Mouse (Mus musculus): ENCODE measurements around the gene Fbxw28. TPM values are rescaled to one million over a fixed set of nuclear protein-coding genes. Genes with fewer than 3 reads are reported as not detected.
"Not testable (repeated sequence)": the region's sequence is repeated elsewhere in the genome, so short reads cannot be mapped to it uniquely, and the experiment has no call there.

The Fbxw28 gene
- polyA plus RNA-seq (2015; fragmentation: Nextera tagmentation; extraction: Ambion mirVana), result not detected in 2 replicates

DNA sequence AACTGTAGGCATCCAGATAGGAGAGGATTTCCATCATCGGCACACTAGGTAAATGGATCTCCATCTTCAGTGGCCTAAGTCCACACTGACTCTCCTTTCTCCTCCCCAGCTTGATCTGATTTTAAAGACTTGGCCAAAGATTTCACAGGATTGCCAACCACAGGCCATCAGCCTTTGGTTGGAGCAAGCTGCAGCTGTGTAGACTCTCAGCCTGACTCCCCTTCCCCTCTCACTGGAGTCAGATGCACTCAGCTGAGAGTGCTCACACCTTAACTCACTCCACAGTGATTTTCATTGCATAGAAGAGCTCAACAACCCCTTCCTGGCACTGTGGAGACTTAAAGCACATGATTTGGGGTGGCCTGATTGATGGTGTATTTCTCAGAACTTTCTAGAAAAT lies at the start of gene Fbxw28:
Gene Fbxw28, minus strand, starts transcription at position 101 of the 400 bp plus-strand sequence.
- not testable (repeated sequence) for ATAC-seq; H3K4me2 ChIP-seq (ENCODE audit: low read depth, low read length); H3K27me3 ChIP-seq (replicated peaks; ENCODE audit: control insufficient read depth, insufficient read depth, low read length); H3K27ac ChIP-seq (ENCODE audit: low read length); H3K9me3 ChIP-seq (ENCODE audit: control insufficient read depth, low read length); H3K36me3 ChIP-seq (ENCODE audit: control insufficient read depth, insufficient read depth, low read length); H3K4me3 ChIP-seq (ENCODE audit: low read length); H3K9ac ChIP-seq (ENCODE audit: low read depth, low read length); H3K4me1 ChIP-seq (ENCODE audit: control insufficient read depth, insufficient read depth, low read length)
- no CpG with 5 or more reads among the region's 1 CpGs for WGBS

GRCm38 (mm10) chr9:109287576-109287975 lies 51.9 kb downstream of the Fbxw28 start, which contains the start of gene Fbxw14:
Gene Fbxw14, minus strand, starts transcription at chr9:109287676.
- not testable (repeated sequence) for H3K9ac ChIP-seq (ENCODE audit: low read depth, low read length); ATAC-seq; H3K4me1 ChIP-seq (ENCODE audit: control insufficient read depth, insufficient read depth, low read length); H3K27me3 ChIP-seq (replicated peaks; ENCODE audit: control insufficient read depth, insufficient read depth, low read length); H3K4me2 ChIP-seq (ENCODE audit: low read depth, low read length); H3K36me3 ChIP-seq (ENCODE audit: control insufficient read depth, insufficient read depth, low read length); H3K27ac ChIP-seq (ENCODE audit: low read length); H3K9me3 ChIP-seq (ENCODE audit: control insufficient read depth, low read length); H3K4me3 ChIP-seq (ENCODE audit: low read length)
- no CpG with 5 or more reads among the region's 1 CpGs for WGBS

Other genes starting within 250 kb of the Fbxw28 start
- 4.7 and 5.2 TPM in 2 replicates for gene Plxnb1, start 244.3 kb downstream of the Fbxw28 start, polyA plus RNA-seq (2015; fragmentation: Nextera tagmentation; extraction: Ambion mirVana)
- gene Fbxw21, start 177.6 kb downstream of the Fbxw28 start, polyA plus RNA-seq (2015; fragmentation: Nextera tagmentation; extraction: Ambion mirVana), result not detected in 2 replicates
- gene Fbxw13, start 143.7 kb downstream of the Fbxw28 start, polyA plus RNA-seq (2015; fragmentation: Nextera tagmentation; extraction: Ambion mirVana), result not detected in 2 replicates
- not detected in 2 replicates for gene Fbxw20, start 104.9 kb downstream of the Fbxw28 start, polyA plus RNA-seq (2015; fragmentation: Nextera tagmentation; extraction: Ambion mirVana)
- gene Fbxw14, start 52.0 kb downstream of the Fbxw28 start, polyA plus RNA-seq (2015; fragmentation: Nextera tagmentation; extraction: Ambion mirVana), result not detected in 2 replicates
- not detected in 2 replicates for gene Fbxw22, start 64.6 kb upstream of the Fbxw28 start, polyA plus RNA-seq (2015; fragmentation: Nextera tagmentation; extraction: Ambion mirVana)
- gene Fbxw16, start 109.5 kb upstream of the Fbxw28 start, polyA plus RNA-seq (2015; fragmentation: Nextera tagmentation; extraction: Ambion mirVana), result not detected in 2 replicates
- gene Fbxw19, start 156.2 kb upstream of the Fbxw28 start, polyA plus RNA-seq (2015; fragmentation: Nextera tagmentation; extraction: Ambion mirVana), result not detected in 2 replicates
- not detected in 2 replicates for gene Fbxw15, start 228.6 kb upstream of the Fbxw28 start, polyA plus RNA-seq (2015; fragmentation: Nextera tagmentation; extraction: Ambion mirVana)